Mouse (Mus musculus): ENCODE measurements at regions not wholly inside any gene's neighbourhood (a gene's known extent, or its start where the extent isn't known, plus 50 kb on each side); places are given as distances from the start of the nearest gene placed in this dataset.

DNA sequence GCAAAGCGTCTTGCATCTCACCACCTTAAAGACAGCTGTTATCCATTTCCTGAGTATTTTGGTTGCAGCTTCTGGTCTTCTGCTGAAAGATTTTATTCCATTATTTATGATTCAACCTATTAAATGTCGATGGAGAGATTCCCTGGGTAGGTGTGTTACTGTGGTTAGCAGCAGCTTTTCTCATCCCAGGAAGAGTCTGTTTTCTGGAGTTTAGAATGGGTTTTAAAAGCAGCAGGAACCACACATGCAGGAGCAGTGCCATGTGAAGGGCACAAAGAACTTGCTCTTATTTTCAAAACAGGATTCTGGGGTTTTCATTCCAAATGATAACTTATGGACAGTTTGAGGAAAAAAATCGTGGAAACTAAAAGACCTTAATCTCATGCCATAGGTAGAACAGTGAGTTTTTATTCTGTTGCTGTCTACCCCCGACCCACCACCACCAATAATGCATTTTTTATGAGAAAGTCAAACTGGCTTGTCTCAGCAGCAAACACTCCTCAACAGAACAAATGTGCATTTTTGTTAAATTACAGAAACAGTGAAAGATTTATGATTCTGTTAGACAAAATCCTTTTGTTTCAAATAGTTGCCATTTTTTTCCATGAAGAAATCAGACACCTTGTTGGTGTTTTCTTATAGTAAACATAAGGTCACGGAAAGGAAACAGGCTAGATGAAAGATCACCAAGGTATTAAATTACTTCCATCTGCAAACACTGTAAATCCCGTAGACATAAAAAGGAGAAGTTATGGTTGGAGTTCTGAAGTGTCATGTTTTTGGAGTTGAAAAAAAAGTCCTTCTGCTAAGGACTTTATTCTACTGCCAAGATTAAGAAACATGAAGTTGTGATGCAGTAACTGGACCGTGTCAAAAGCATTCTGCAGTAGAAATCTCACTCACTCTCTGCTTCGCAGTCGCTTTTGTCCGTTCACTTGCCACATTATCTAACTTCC, 553.4 kb upstream of the Slit2 start:
- TF ChIP-seq CTCF (IDR thresholded peaks at IDR 0.05; ENCODE audit: extremely low read depth, insufficient read depth, low read length) (no peak), POLR2A (IDR thresholded peaks at IDR 0.05; ENCODE audit: extremely low read depth, insufficient read depth, low read length) (no peak)

All from cortical plate, adult 2 months (tissue).